Mouse (Mus musculus): ENCODE results near the gene Slco2b1.

Gene Slco2b1

GRCm38 (mm10) chr7:99693387-99693786 is 17.8 kb downstream of the Slco2b1 start:
- no peak for DNase-seq (ENCODE audit: low spot score)

GRCm38 (mm10) chr7:99692396-99692795 is 18.7 kb downstream of the Slco2b1 start:
- DNase-seq (ENCODE audit: low spot score) = no peak

- no peak for DNase-seq (ENCODE audit: low spot score)
Observed at GRCm38 (mm10) chr7:99690819-99691218, 20.3 kb downstream of the Slco2b1 start.

- DNase-seq (ENCODE audit: low spot score) = no peak
Observed at GRCm38 (mm10) chr7:99684086-99684485, 27.1 kb downstream of the Slco2b1 start.

GRCm38 (mm10) chr7:99680771-99681170 is 30.4 kb downstream of the Slco2b1 start:
- no peak for DNase-seq (ENCODE audit: low spot score)

- no peak for DNase-seq (ENCODE audit: low spot score)
Observed at GRCm38 (mm10) chr7:99674890-99675289, 36.2 kb downstream of the Slco2b1 start.

GRCm38 (mm10) chr7:99674209-99674608 is 36.9 kb downstream of the Slco2b1 start:
- no peak for DNase-seq (ENCODE audit: low spot score)

GRCm38 (mm10) chr7:99673188-99673587 is 38.0 kb downstream of the Slco2b1 start:
- no peak for DNase-seq (ENCODE audit: low spot score)

- no peak for DNase-seq (ENCODE audit: low spot score)
Observed at GRCm38 (mm10) chr7:99671544-99672435, 39.4 kb downstream of the Slco2b1 start.

- no peak for DNase-seq (ENCODE audit: low spot score)
Observed at GRCm38 (mm10) chr7:99670915-99671314, 40.2 kb downstream of the Slco2b1 start.

- no peak for DNase-seq (ENCODE audit: low spot score)
Observed at GRCm38 (mm10) chr7:99668802-99669201, 42.3 kb downstream of the Slco2b1 start.

GRCm38 (mm10) chr7:99667096-99667495 is 44.0 kb downstream of the Slco2b1 start:
- DNase-seq (ENCODE audit: low spot score) = no peak

GRCm38 (mm10) chr7:99665731-99666452 is 45.2 kb downstream of the Slco2b1 start:
- DNase-seq (ENCODE audit: low spot score) = no peak

- no peak for DNase-seq (ENCODE audit: low spot score)
Observed at GRCm38 (mm10) chr7:99664571-99665485, 46.3 kb downstream of the Slco2b1 start.

GRCm38 (mm10) chr7:99663507-99664220 is 47.5 kb downstream of the Slco2b1 start:
- no peak for DNase-seq (ENCODE audit: low spot score)

- DNase-seq (ENCODE audit: low spot score) = no peak
Observed at GRCm38 (mm10) chr7:99662311-99662710, 48.8 kb downstream of the Slco2b1 start.

- no peak for DNase-seq (ENCODE audit: low spot score)
Observed at GRCm38 (mm10) chr7:99661571-99662230, 49.4 kb downstream of the Slco2b1 start.

GRCm38 (mm10) chr7:99661071-99661470 is 50.1 kb downstream of the Slco2b1 start:
- no peak for DNase-seq (ENCODE audit: low spot score)

GRCm38 (mm10) chr7:99659379-99660029 is 51.6 kb downstream of the Slco2b1 start:
- DNase-seq (ENCODE audit: low spot score) = peak; percentile 40

GRCm38 (mm10) chr7:99654244-99654643 is 56.9 kb downstream of the Slco2b1 start:
- DNase-seq (ENCODE audit: low spot score) = no peak

Data from urinary bladder, postnatal 10 days (tissue).